Mouse (Mus musculus) subcutaneous adipose tissue, adult 2 months (tissue): Measurements from ENCODE around the gene Rnpepl1. TPM values are rescaled to one million over a fixed set of nuclear protein-coding genes. Genes with fewer than 3 reads are reported as not detected.

ENCODE experiments used
- polyA plus RNA-seq: library from polyadenylated mRNA; depleted of rRNA; stranded (reverse); fragments of >200 nt; gene quantifications from 2 replicates; pipeline ENCODE4 v1.2.3, GENCODE M21; 2012; ENCODE audit warnings: low replicate concordance; rRNA removed

Gene Rnpepl1
- 145 and 161 TPM in 2 replicates for polyA plus RNA-seq

DNA sequence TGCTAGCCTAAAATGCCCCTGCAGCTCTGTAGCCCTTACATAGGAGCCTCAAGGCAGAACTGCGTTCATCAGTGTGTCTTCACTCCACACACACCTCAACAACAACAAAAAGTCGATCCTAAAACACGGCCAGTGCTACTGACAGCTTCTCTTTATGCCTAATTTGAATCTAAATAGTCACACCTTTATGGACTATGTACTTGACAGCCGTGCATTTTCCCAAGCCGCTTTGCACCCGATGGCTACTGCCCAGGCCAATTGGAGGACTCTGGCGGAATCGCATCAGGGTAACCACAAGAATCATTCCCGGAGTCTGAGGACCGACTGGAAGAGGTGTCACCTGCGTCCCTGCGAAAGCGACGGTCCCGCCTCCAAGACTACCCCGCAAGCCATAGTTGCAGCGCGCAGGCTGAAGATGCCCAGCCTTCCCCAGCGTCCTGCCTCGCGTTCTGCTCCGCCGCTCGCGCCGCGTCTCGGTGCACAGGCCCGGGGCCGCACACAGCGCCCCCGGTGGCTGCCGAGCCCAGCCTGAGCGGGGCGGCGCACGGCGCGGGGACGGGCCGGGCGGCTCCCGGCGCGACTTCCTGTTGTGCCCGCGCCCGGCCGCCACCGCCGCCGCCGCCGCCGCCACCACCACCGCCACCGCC lies at the start of gene Rnpepl1:
TSS of gene Rnpepl1 (plus strand) at position 545 of the 647 bp plus-strand sequence.

DNA sequence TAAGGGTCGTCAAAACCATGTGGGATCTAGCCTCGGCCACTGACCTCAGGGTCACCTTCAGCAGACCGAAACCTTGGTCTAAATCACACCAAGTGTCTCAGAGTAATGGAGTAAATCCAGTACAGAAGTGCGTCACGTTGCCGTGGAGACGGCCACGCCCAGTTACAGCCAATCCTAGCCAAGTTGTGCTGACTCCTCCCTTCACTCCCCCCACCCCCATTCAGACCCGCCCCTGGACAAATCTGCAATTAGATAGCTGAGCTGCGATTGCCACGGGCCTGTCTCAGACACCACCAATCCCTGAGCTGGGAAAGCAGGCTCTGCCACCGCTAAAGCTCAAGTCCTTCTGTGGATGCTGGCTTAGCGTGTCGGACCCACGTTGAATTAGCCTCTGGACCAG lies 7.8 kb upstream of the Rnpepl1 start, which contains the start of gene Ankmy1:
TSS of gene Ankmy1 (minus strand) at position 121 of the 400 bp plus-strand sequence.

DNA sequence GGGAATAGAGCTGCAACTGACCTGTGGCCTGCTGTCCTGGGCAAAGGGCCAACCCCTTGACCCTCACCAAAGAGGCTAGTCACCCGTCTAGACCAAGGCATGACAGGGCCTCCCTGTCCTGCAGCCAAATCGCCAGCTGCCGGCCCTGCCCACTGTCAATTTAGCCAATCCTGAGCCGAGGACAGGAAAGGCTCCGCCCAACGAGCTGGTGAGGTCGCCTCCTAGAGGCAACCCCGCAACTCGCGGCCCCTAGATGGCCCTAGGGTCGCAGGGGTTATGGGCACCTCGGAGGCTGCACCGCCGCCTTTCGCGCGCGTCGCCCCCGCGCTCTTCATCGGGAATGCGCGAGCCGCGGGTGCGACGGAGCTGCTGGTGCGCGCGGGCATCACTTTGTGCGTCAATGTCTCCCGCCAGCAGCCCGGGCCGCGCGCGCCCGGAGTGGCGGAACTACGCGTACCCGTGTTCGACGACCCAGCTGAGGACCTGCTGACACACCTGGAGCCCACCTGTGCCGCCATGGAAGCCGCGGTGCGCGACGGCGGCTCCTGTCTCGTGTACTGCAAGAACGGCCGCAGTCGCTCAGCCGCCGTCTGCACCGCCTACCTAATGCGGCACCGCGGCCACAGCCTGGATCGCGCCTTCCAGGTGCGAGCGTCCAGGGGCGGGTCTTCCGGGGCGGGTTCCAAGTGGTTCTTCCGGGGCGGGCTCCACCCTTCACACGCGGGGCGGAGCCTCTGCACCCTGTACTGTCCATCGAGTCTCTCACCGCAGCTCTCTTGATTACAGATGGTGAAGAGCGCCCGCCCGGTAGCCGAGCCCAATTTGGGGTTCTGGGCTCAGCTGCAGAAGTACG lies 3.6 kb upstream of the Rnpepl1 start, which contains the start of gene Dusp28:
TSS of gene Dusp28 (plus strand) at position 203 of the 853 bp plus-strand sequence.

DNA sequence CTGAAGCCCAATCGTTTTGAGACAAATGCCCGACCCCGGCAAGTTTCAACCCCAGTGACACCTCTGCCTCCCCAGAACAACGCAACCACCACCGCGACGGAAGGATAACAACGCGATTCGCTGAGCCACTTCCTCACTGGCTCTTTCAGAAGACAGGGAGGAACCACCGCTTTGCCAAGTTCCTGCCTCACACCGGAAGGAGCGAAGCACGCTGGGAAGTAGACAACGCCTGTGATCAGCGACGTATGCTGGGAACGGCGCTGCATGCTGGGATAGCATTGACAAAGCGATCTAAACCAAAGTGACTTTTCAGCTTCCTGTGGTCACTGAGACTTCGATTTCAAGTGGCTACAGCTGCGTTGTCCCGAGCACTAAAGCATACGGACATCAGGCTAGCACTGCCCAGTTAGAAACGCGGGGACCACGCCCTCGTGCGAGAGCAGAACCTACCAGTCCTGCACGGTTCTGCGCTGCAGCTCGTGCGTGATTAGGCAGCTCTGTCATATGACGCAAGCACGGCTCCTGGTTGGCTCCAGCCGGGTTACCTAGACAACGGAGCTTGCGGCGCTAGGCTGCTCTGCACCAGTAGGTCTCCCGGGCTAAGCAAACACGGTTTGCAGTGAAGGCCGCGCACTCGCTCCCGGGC lies 23.7 kb downstream of the Rnpepl1 start, which contains the start of gene Capn10:
TSS of gene Capn10 (plus strand) at position 195 of the 646 bp plus-strand sequence.

DNA sequence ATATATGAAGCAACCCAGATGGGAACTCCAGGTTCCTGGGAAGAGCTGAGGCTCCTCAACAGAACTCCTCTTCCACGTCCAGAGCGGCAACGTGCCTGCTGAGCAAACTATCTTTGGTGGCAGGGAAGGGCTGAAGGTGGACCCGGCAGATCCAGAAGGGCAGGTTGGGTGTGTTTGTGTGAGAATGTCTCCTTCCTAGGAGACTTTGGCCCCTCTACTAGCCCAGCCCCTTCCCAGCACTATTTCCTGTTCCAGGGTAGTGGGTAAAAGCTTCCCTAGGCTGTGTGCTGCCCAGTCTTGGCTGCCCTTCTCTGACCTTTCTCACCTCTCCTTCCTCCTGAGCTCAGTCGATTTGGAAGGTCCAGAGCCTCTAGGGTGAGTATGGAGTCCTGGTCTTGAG lies 40.0 kb downstream of the Rnpepl1 start, which contains the start of gene Gpr35:
TSS of gene Gpr35 (plus strand) at position 259 of the 400 bp plus-strand sequence.

Other genes with a start within 250 kb of the Rnpepl1 start
- gene Gpc1, start 79.1 kb upstream of the Rnpepl1 start, polyA plus RNA-seq = 27.1 and 103 TPM in 2 replicates
- gene Ankmy1, start 7.9 kb upstream of the Rnpepl1 start, polyA plus RNA-seq = 0.20 and 0.24 TPM in 2 replicates
- 18.6 and 20.2 TPM in 2 replicates for gene Dusp28, start 3.8 kb upstream of the Rnpepl1 start, polyA plus RNA-seq
- 20.2 and 30.9 TPM in 2 replicates for gene Capn10, start 23.6 kb downstream of the Rnpepl1 start, polyA plus RNA-seq
- gene Gpr35, start 40.1 kb downstream of the Rnpepl1 start, polyA plus RNA-seq = 2.5 and 3.6 TPM in 2 replicates
- gene Aqp12, start 95.6 kb downstream of the Rnpepl1 start, polyA plus RNA-seq = 0.18 TPM in 1 of 2 replicates, not detected in the other
- gene Kif1a, start 191.2 kb downstream of the Rnpepl1 start, polyA plus RNA-seq = 1.2 and 8.5 TPM in 2 replicates
- gene Agxt, start 224.5 kb downstream of the Rnpepl1 start, polyA plus RNA-seq = 0.10 TPM in 1 of 2 replicates, not detected in the other